Mouse (Mus musculus) CH12.LX (cell line): ENCODE data around the gene Sec22c. TPM values are rescaled to one million over a fixed set of nuclear protein-coding genes. Genes with fewer than 3 reads are reported as not detected.
A peak's percentile ranks its signal among the peaks of the same experiment; 100 is the strongest.

Experiments used
- DNase-seq: peaks from one replicate; pipeline ENCODE4 v3.0.0-alpha.2; 2013; ENCODE audit errors: extremely low read depth
- H3K27ac ChIP-seq: 2 replicates; pipeline ENCODE4 v1.5.1; 2012; ENCODE audit warnings: low read depth, mild to moderate bottlenecking, control low read depth, moderate library complexity; ENCODE audit not compliant: insufficient read depth
- H3K27me3 ChIP-seq: replicated peaks from 2 replicates; pipeline ENCODE3; 2012; ENCODE audit warnings: inconsistent platforms
- H3K36me3 ChIP-seq, 2 experiments: replicated peaks in 1 of 2; 2 replicates each; pipeline versions ENCODE3 to v1.6.1; 2012; ENCODE audit warnings: inconsistent platforms in 1 of 2, low read length in 1 of 2, mild to moderate bottlenecking in 1 of 2, mixed read lengths in 1 of 2, moderate library complexity in 1 of 2; ENCODE audit not compliant: control insufficient read depth in 1 of 2, insufficient read depth in 1 of 2
- H3K4me1 ChIP-seq, 2 experiments: 2 replicates each; pipeline ENCODE4 v1.6.1; 2012; ENCODE audit warnings: inconsistent platforms in 1 of 2, moderate library complexity in 1 of 2; ENCODE audit not compliant: insufficient read depth in 2 of 2, control insufficient read depth in 1 of 2
- H3K4me2 ChIP-seq: 2 replicates; pipeline ENCODE4 v1.6.1; 2012; ENCODE audit warnings: low read depth, mild to moderate bottlenecking, control low read depth; ENCODE audit not compliant: poor library complexity, insufficient read depth, severe bottlenecking
- H3K4me3 ChIP-seq, 3 experiments: fragments of 150-350 bp in 1 of 3; sonication (generic) in 1 of 3; replicated peaks in 1 of 3; 2 replicates each; pipeline versions ENCODE3 to v1.5.1; 2011 to 2012; ENCODE audit warnings: low read depth in 2 of 3, low read length in 2 of 3, mild to moderate bottlenecking in 2 of 3, moderate library complexity in 2 of 3, control low read depth in 1 of 3, improper control_type of control experiment in 1 of 3, inconsistent platforms in 1 of 3, mixed read lengths in 1 of 3; ENCODE audit not compliant: poor library complexity in 1 of 3
- H3K79me2 ChIP-seq: replicated peaks from 2 replicates; pipeline ENCODE4 v1.6.1; 2012; ENCODE audit warnings: mild to moderate bottlenecking, moderate library complexity; ENCODE audit not compliant: control insufficient read depth, poor library complexity, insufficient read depth, severe bottlenecking; ENCODE audit errors: extremely low read depth
- H3K9ac ChIP-seq: 2 replicates; pipeline ENCODE4 v1.6.1; 2012; ENCODE audit warnings: low read depth, mild to moderate bottlenecking, control low read depth, moderate library complexity; ENCODE audit not compliant: insufficient read depth
- H3K9me3 ChIP-seq: replicated peaks from 2 replicates; pipeline ENCODE3; 2012; ENCODE audit warnings: low read length, inconsistent platforms, mixed read lengths
- BHLHE40 ChIP-seq: IDR thresholded peaks from 2 replicates; pipeline ENCODE4 v1.6.1; 2011; ENCODE audit warnings: mild to moderate bottlenecking, low read depth, low read length, improper control_type of control experiment
- CTCF ChIP-seq, 2 experiments: IDR thresholded peaks in 1 of 2; conservative IDR thresholded peaks in 1 of 2; 2 replicates each; pipeline ENCODE4 v1.5.1; 2011 to 2012; ENCODE audit warnings: low read depth in 2 of 2, low read length in 2 of 2, improper control_type of control experiment in 1 of 2, inconsistent platforms in 1 of 2, mild to moderate bottlenecking in 1 of 2, moderate library complexity in 1 of 2
- E2F4 ChIP-seq: IDR thresholded peaks from 2 replicates; pipeline ENCODE4 v1.6.1; 2011; ENCODE audit warnings: low read depth, low read length, improper control_type of control experiment; ENCODE audit not compliant: insufficient replicate concordance
- EP300 ChIP-seq: IDR thresholded peaks from 2 replicates; pipeline ENCODE4 v1.6.1; 2011; ENCODE audit warnings: low read length, improper control_type of control experiment
- ETS1 ChIP-seq: conservative IDR thresholded peaks from 2 replicates; pipeline ENCODE4 v1.6.1; 2012; ENCODE audit warnings: low read depth, mild to moderate bottlenecking, inconsistent platforms, low read length, improper control_type of control experiment, moderate library complexity
- GABPA ChIP-seq: IDR thresholded peaks from 2 replicates; pipeline ENCODE4 v1.6.1; 2012; ENCODE audit warnings: low read depth, low read length, improper control_type of control experiment, inconsistent platforms; ENCODE audit not compliant: insufficient replicate concordance
- IRF4 ChIP-seq: IDR thresholded peaks from 2 replicates; pipeline ENCODE4 v1.6.1; 2014; ENCODE audit warnings: low read depth, mild to moderate bottlenecking, inconsistent platforms, low read length, improper control_type of control experiment
- JUN ChIP-seq: IDR thresholded peaks from 2 replicates; pipeline ENCODE4 v1.6.1; 2011; ENCODE audit warnings: low read depth, mild to moderate bottlenecking, low read length, improper control_type of control experiment, moderate library complexity; ENCODE audit not compliant: insufficient read depth
- JUND ChIP-seq: conservative IDR thresholded peaks from 2 replicates; pipeline ENCODE4 v1.6.1; 2011; ENCODE audit warnings: low read depth, low read length, improper control_type of control experiment
- MXI1 ChIP-seq: IDR thresholded peaks from 2 replicates; pipeline ENCODE4 v1.6.1; 2011; ENCODE audit warnings: mild to moderate bottlenecking, low read depth, low read length, improper control_type of control experiment
- MYC ChIP-seq: IDR thresholded peaks from 2 replicates; pipeline ENCODE4 v1.6.1; 2011; ENCODE audit warnings: low read depth, mild to moderate bottlenecking, improper control_type of control experiment, low read length
- POLR2A ChIP-seq: IDR thresholded peaks from 2 replicates; pipeline ENCODE4 v1.6.1; 2011; ENCODE audit warnings: low read depth, mild to moderate bottlenecking, improper control_type of control experiment, low read length
- POLR2AphosphoS2 ChIP-seq: IDR thresholded peaks from 2 replicates; pipeline ENCODE4 v1.6.1; 2011; ENCODE audit warnings: low read depth, low read length, improper control_type of control experiment
- RCOR1 ChIP-seq: conservative IDR thresholded peaks from 2 replicates; pipeline ENCODE4 v1.6.1; 2012; ENCODE audit warnings: low read depth, mild to moderate bottlenecking, inconsistent platforms, low read length, improper control_type of control experiment
- TBP ChIP-seq: conservative IDR thresholded peaks from 2 replicates; pipeline ENCODE4 v1.6.1; 2011; ENCODE audit warnings: low read depth, low read length, improper control_type of control experiment
- UBTF ChIP-seq: IDR thresholded peaks from 2 replicates; pipeline ENCODE4 v1.6.1; 2012; ENCODE audit warnings: low read depth, mild to moderate bottlenecking, inconsistent platforms, low read length, improper control_type of control experiment, moderate library complexity
- USF2 ChIP-seq: conservative IDR thresholded peaks from 2 replicates; pipeline ENCODE4 v1.6.1; 2011; ENCODE audit warnings: low read depth, low read length, improper control_type of control experiment
- ZNF384 ChIP-seq: IDR thresholded peaks from 2 replicates; pipeline ENCODE4 v1.6.1; 2012; ENCODE audit warnings: low read depth, low read length, improper control_type of control experiment, inconsistent platforms
- dilution Hi-C: fragments of 300-500 bp; cut with MboI; formaldehyde crosslinking; loops from 2 replicates; pipeline ENCODE4 v1.14.3; 2020; ENCODE audit warnings: low sequenced_read_pairs; ENCODE audit not compliant: extremely low pct_unique_long_range_greater_than_20kb, extremely low pct_ligation_motif_present
- in situ Hi-C: fragments of 300-500 bp; cut with MboI; formaldehyde crosslinking; loops from 3 replicates; pipeline ENCODE4 v1.14.3; 2019; ENCODE audit warnings: low sequenced_read_pairs, low pct_ligation_motif_present, low pct_unique_long_range_greater_than_20kb, mixed read lengths
- polyA plus RNA-seq: library from polyadenylated mRNA; unstranded; fragments of >175 nt; gene quantifications from 2 replicates; pipeline ENCODE4 v1.2.1, GENCODE M21; 2012; ENCODE audit warnings: low read depth; ENCODE audit not compliant: insufficient read length
- total RNA-seq, 2 experiments: library from RNA; depleted of rRNA; stranded (reverse); fragments of 300-350 nt in 1 of 2; fragments of >200 nt in 1 of 2; gene quantifications; 2 replicates each; pipeline ENCODE4 v1.2.3; 2012 to 2014

Sec22c gene
- total and polyA plus RNA-seq, 3 experiments, result 2.4 to 5.7 (median 4.0) TPM

GRCm38 (mm10) chr9:121673716-121674115 lies 31.6 kb downstream of the Sec22c start:
- Histone ChIP-seq H3K27me3 (peaks cover 18% of the 10 kb centered on the region), H3K27ac (peak overlapping the region; percentile 54; the same call in 1 of the 2 replicates), H3K79me2 (no peaks in the 10 kb centered on the region)
- in situ Hi-C loops, result loop anchor here (5.0 kb wide), 1 partner anchor 196 kb away; no protein-coding TSS in a partner anchor
- TF ChIP-seq EP300 (no peak), ETS1 (no peak), E2F4 (no peak), POLR2AphosphoS2 (no peak), GABPA (no peak), TBP (no peak), JUND (no peak)
- TF ChIP-seq, all 38 proteins: peak for 0
- Histone ChIP-seq H3K36me3 (peaks cover 0 to 14% of the 10 kb centered on the region in 2 experiments), H3K9me3 (no peaks in the 10 kb centered on the region), H3K4me2 (0 out of 2 replicates have a peak overlapping the region, but pooled peaks have one; percentile 2), H3K4me3 (no peak overlapping the region), H3K4me1 (peaks cover 29 to 84% of the 10 kb centered on the region in 2 experiments), H3K9ac (no peak overlapping the region)
- dilution Hi-C loops, result no loop called here
- peak; percentile 29 for DNase-seq

DNA sequence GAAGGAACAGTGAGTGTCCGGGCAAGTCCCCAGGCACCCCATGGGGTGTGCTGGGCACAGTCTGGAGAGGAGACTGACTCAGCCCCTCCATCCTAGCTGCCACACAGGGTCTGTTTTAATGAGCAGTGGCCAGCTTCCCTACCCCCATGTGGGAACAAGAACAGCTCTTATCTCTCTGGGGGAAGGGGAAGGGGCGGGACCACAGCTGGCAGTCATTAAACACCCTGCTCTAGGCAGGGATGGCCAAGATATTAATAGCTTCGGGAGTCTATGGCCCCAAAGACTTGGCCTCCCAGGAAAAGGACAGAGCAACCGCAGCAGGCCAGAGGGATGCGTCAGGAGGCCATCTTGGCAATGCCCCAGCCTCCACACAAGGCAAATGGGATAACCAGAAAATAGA lies 33.0 kb downstream of the Sec22c start:
- no peak overlapping the region for H3K9ac ChIP-seq
- peaks cover 29 to 81% of the 10 kb centered on the region in 2 experiments for H3K4me1 ChIP-seq
- no peaks in the 10 kb centered on the region for H3K9me3 ChIP-seq
- no peaks in the 10 kb centered on the region for H3K79me2 ChIP-seq
- no peak overlapping the region for H3K27ac ChIP-seq
- peaks cover 0 to 5% of the 10 kb centered on the region in 2 experiments for H3K36me3 ChIP-seq
- TF ChIP-seq BHLHE40 (no peak), TBP (no peak), RCOR1 (no peak), ZNF384 (no peak), CTCF (conservative IDR thresholded peaks at IDR 0.05 in 1 of 2, IDR thresholded peaks at IDR 0.05 in 1 of 2; ENCODE audit: low read depth in 2 of 2, low read length in 2 of 2) (no peak), UBTF (no peak), MXI1 (no peak), JUN (no peak), GABPA (no peak), IRF4 (no peak), MYC (no peak), USF2 (no peak), POLR2A (no peak)
- DNase-seq, result no peak
- dilution Hi-C loops, result no loop called here
- no peak overlapping the region for H3K4me3 ChIP-seq
- peaks cover 31% of the 10 kb centered on the region for H3K27me3 ChIP-seq
- in situ Hi-C loops, result loop anchor here (5.0 kb wide), 1 partner anchor 195 kb away; no protein-coding TSS in a partner anchor
- H3K4me2 ChIP-seq, result no peak overlapping the region
